Mouse (Mus musculus) lung, postnatal 0 days (tissue): ENCODE results near the gene Tmprss6. TPM values are rescaled to one million over a fixed set of nuclear protein-coding genes. Genes with fewer than 3 reads are reported as not detected.

Source experiments
- ATAC-seq: fragments of 200-750 bp; cut with Nextera tagmentation; 2 replicates; pipeline ENCODE4 v1.8.0; 2017; ENCODE audit warnings: moderate library complexity
- DNase-seq: peaks from one replicate; pipeline ENCODE4 v3.0.0-alpha.2; 2016; ENCODE audit warnings: low spot score
- H3K27ac ChIP-seq: fragments of 300-500 bp; sonication (generic); 2 replicates; pipeline ENCODE4 v1.5.1; 2014; ENCODE audit warnings: antibody characterized with exemption, mild to moderate bottlenecking, low read length, mixed read lengths
- H3K27me3 ChIP-seq: fragments of 300-500 bp; sonication (generic); replicated peaks from 2 replicates; pipeline ENCODE4 v1.6.1; 2014; ENCODE audit warnings: low read length, mixed read lengths; ENCODE audit not compliant: insufficient read depth
- H3K36me3 ChIP-seq: fragments of 300-500 bp; sonication (generic); 2 replicates; pipeline ENCODE4 v1.6.1; 2014; ENCODE audit warnings: low read length, mixed read lengths; ENCODE audit not compliant: insufficient read depth
- H3K4me1 ChIP-seq: fragments of 300-500 bp; sonication (generic); 2 replicates; pipeline ENCODE4 v1.6.1; 2014; ENCODE audit warnings: antibody characterized with exemption, low read depth, low read length, mixed read lengths; ENCODE audit not compliant: insufficient read depth
- H3K4me2 ChIP-seq: fragments of 300-500 bp; sonication (generic); replicated peaks from 2 replicates; pipeline ENCODE4 v1.6.1; 2014; ENCODE audit warnings: low read depth, mild to moderate bottlenecking, low read length, moderate library complexity, mixed read lengths
- H3K4me3 ChIP-seq: fragments of 300-500 bp; sonication (generic); 2 replicates; pipeline ENCODE4 v1.5.1; 2014; ENCODE audit warnings: low read depth, low read length
- H3K9ac ChIP-seq: fragments of 300-500 bp; sonication (generic); replicated peaks from 2 replicates; pipeline ENCODE4 v1.6.1; 2014; ENCODE audit warnings: low read depth, mild to moderate bottlenecking
- H3K9me3 ChIP-seq: fragments of 300-500 bp; sonication (generic); 2 replicates; pipeline ENCODE4 v1.6.1; 2016; ENCODE audit warnings: low read length, mixed read lengths
- CTCF ChIP-seq: IDR thresholded peaks from 2 replicates; pipeline ENCODE4 v1.5.1; 2016; ENCODE audit warnings: antibody characterized with exemption, mild to moderate bottlenecking
- EP300 ChIP-seq: IDR thresholded peaks from 2 replicates; pipeline ENCODE4 v1.6.1; 2016; ENCODE audit warnings: antibody characterized with exemption, mild to moderate bottlenecking, control low read depth
- WGBS: fragments of 180-500 bp; shearing (Covaris S2); extraction: QIAGEN DNeasy Blood & Tissue Kit; methylation state at CpG from one replicate; pipeline ENCODE4 v1.1.7; 2014; 5-methylcytosine and 5-hydroxymethylcytosine counted together
- polyA plus RNA-seq: library from polyadenylated mRNA; unstranded; fragments of >200 nt; fragmentation: Nextera tagmentation; extraction: Ambion mirVana; gene quantifications from 2 replicates; pipeline ENCODE4 v1.2.1, GENCODE M21; 2015

The Tmprss6 gene
- polyA plus RNA-seq, 1 experiment from 2014 or later = 0.23 TPM

DNA sequence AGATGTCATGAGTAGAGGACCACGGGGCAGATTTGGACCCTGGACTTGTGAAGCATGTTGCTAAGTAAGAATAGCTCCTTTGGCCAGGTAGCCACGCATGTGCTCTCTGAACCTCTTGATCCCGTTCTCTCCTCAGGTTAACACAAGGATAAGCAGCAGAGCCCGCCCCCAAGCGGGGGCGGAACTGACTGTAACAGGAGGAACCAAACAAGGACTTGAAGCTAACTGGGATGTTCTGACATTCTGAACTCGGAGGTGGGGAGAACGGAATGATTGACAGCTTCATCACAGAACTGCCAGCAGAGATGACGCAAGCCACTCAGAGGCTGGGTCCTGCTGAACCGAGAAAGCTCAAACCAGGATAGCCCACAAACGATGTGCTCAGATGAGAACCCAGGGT is 43.9 kb downstream of the Tmprss6 start:
- H3K36me3 ChIP-seq = no peaks in the 10 kb centered on the region
- ATAC-seq = peak; percentile 9; the same call in 1 of the 2 replicates
- whole genome bisulfite sequencing = 16% methylated on average over 11 of the region's 11 CpGs

DNA sequence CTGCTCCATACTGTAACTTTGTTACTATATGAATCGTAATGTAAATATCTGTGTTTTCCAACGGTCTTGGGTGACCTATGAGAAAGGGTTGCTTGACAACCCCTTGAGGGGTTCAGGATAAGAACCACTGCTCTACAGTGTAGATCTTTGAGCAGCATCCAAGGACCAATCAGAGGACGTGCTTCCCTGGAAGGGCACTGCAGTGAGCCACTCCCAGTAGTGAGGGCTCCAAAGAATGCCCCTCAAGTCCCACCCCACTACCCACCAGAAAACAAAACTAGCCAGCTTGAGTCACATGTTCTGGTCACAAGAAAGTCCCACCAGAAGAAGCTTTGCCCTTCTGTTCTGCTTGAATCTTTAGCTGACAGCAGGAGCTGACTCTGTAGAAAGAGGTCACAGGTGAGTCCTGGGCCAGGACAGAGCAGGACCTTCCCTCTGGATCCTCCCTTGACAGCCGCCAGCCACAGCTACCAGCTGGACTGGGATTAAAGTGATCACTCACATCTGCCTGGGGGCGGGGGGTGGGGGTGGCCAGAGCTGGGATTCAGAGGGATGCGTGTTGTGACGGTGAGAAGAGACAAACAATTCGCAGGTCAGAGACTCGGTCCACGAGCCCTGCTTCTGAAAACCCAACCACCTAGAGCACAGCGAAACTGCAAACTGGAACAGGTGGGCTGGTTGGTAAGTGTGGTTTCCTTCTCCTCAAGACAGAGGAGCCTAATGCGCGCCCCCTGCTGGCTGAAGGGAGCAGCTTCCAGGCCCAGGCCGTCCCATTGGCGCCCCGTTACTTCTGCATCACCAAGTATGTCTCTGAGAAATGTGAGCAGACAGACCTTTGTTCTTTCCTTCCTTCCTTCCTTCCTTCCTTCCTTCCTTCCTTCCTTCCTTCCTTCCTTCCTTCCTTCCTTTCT is 46.1 kb downstream of the Tmprss6 start:
- Histone ChIP-seq H3K9ac (no peak overlapping the region), H3K27ac (peak overlapping the region; percentile 58), H3K9me3 (no peaks in the 10 kb centered on the region), H3K4me3 (no peak overlapping the region), H3K4me1 (no peaks in the 10 kb centered on the region), H3K36me3 (no peaks in the 10 kb centered on the region), H3K4me2 (peak overlapping the region; percentile 30; the same call in 1 of the 2 replicates), H3K27me3 (no peaks in the 10 kb centered on the region)
- ATAC-seq (peak; percentile 89), DNase-seq (peak; percentile 81)
- TF ChIP-seq CTCF = peak; percentile 92
- TF ChIP-seq EP300 = no peak
- 13% methylated on average over 16 of the region's 16 CpGs for WGBS

More for the DNA sequence above, 43.9 kb downstream of the Tmprss6 start:
- peak; percentile 75 for DNase-seq
- TF ChIP-seq EP300 (no peak), CTCF (0 out of 2 replicates have a peak, but pooled peaks have one; percentile 9)
- Histone ChIP-seq H3K27ac (no peak overlapping the region), H3K4me3 (no peak overlapping the region), H3K27me3 (no peaks in the 10 kb centered on the region), H3K4me1 (peaks cover 8% of the 10 kb centered on the region; the same call in 1 of the 2 replicates), H3K9me3 (no peaks in the 10 kb centered on the region), H3K4me2 (no peak overlapping the region), H3K9ac (no peak overlapping the region)

DNA sequence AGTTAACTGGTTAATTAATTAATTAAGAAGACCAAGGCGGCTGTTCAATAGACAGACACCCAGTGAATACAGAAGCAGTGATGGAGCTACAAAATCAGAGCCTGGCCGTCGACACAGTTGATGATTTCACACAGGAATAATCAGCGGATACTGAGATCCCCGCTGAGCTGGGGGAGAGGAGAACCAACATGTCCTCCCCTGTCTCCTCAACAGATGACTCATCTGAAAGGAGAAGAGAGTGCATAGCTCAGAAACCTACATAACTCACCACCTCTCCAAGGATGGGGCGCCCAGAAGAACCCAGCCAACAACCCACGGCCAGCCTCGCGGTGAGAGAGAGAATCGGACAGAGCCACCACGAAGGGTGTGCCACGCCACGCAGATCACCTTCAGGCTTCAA is 48.0 kb downstream of the Tmprss6 start:
- Histone ChIP-seq H3K27ac (no peak overlapping the region), H3K4me2 (no peak overlapping the region), H3K9ac (no peak overlapping the region), H3K9me3 (no peaks in the 10 kb centered on the region), H3K4me3 (no peak overlapping the region), H3K36me3 (no peaks in the 10 kb centered on the region), H3K27me3 (no peaks in the 10 kb centered on the region), H3K4me1 (peaks cover 6% of the 10 kb centered on the region; the same call in 1 of the 2 replicates)
- 83% methylated on average over 13 of the region's 13 CpGs for WGBS
- no peak for ATAC-seq
- TF ChIP-seq CTCF (no peak), EP300 (no peak)
- no peak for DNase-seq

DNA sequence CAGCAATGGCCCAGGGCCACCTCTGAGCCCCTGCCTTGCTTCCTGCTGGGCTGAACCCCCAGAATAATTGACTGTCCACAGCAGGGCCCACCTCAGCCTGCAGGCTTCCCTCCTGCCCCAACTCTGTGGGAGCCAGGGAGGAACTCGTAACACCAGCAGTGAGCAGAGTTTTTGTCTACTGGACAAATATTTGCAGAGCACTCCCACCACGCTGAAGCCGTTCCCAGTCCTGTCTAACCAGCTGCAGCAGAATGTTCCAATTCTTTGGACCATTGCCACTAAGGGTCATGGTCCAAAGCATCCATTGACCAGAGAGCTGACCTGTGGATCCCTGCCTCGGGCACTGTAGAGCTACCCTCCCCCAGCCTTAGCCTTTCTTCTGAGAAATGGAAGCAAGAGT is 51.5 kb downstream of the Tmprss6 start:
- WGBS = 22% methylated on average over 4 of the region's 4 CpGs
- H3K4me2 ChIP-seq = no peak overlapping the region

DNA sequence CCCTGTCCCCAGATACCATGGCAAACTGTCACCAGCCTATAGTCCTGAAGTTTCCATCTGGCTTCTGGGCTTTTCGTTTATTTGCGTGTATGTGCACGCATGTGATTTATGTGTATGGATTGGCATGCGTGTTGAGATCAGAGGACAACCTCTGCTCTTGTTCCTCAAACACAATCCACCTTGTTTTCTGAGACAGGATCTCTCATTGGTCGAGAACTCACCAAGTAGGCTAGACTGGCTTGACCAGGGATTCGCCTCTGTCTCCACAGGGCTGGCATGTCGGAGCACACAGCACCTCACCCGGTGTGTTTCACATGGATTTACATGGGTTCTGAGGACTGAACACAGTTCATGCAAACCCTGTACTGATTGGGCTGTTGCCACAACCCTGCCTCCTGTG is 54.3 kb downstream of the Tmprss6 start:
- Histone ChIP-seq H3K36me3 (no peaks in the 10 kb centered on the region), H3K4me1 (peaks cover 6% of the 10 kb centered on the region; the same call in 1 of the 2 replicates), H3K27me3 (no peaks in the 10 kb centered on the region), H3K4me2 (no peak overlapping the region), H3K9ac (no peak overlapping the region), H3K27ac (no peak overlapping the region), H3K9me3 (no peaks in the 10 kb centered on the region), H3K4me3 (no peak overlapping the region)
- ATAC-seq (no peak), DNase-seq (no peak)
- 90% methylated on average over 8 of the region's 8 CpGs for WGBS
- TF ChIP-seq CTCF (no peak), EP300 (no peak)

More for the DNA sequence above, 51.5 kb downstream of the Tmprss6 start:
- Histone ChIP-seq H3K9ac (no peak overlapping the region), H3K27me3 (no peaks in the 10 kb centered on the region), H3K4me1 (peaks cover 6% of the 10 kb centered on the region; the same call in 1 of the 2 replicates), H3K36me3 (no peaks in the 10 kb centered on the region), H3K27ac (peak overlapping the region; percentile 47), H3K4me3 (no peak overlapping the region), H3K9me3 (no peaks in the 10 kb centered on the region)
- ATAC-seq = peak; percentile 83
- TF ChIP-seq EP300 (no peak; the same call in 1 of the 2 replicates), CTCF (no peak)
- peak; percentile 86 for DNase-seq

DNA sequence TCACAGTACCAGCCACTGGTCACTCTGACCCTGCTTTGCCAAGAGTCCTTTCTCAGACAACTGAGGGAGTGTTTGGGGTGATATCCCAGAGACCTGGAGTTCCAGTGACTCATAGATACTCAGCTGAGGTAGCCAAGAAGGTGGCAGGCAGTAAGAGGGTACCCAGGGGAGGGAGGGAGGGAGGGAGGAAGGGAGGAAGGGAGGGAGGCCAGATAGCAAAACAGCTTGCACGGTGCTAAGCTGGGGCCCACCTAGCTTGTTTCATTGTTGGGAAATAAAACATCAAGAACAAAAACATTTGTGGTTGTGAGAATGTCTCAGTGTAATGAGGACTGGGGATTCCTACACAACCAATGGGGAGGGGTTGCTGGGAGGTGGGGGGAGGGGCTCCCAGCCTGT is 54.7 kb downstream of the Tmprss6 start:
- Histone ChIP-seq H3K9me3 (no peaks in the 10 kb centered on the region), H3K36me3 (no peaks in the 10 kb centered on the region), H3K27me3 (no peaks in the 10 kb centered on the region), H3K4me3 (no peak overlapping the region), H3K4me1 (peaks cover 6% of the 10 kb centered on the region; the same call in 1 of the 2 replicates), H3K9ac (no peak overlapping the region), H3K4me2 (no peak overlapping the region), H3K27ac (no peak overlapping the region)
- TF ChIP-seq CTCF (no peak), EP300 (no peak)
- ATAC-seq (no peak), DNase-seq (no peak)
- 35% methylated on average over 1 of the region's 1 CpGs for WGBS
